Mouse (Mus musculus) heart, postnatal 0 days (tissue): ENCODE results near the gene AU040320. TPM values are rescaled to one million over a fixed set of nuclear protein-coding genes. Genes with fewer than 3 reads are reported as not detected.

Source experiments
- ATAC-seq: fragments of 200-750 bp; cut with Nextera tagmentation; 2 replicates; pipeline ENCODE4 v1.8.0; 2017; ENCODE audit warnings: low read depth, moderate number of reproducible peaks, moderate library complexity; ENCODE audit not compliant: insufficient read depth
- DNase-seq: peaks from one replicate; pipeline ENCODE4 v3.0.0-alpha.2; 2016; ENCODE audit warnings: low spot score
- H3K27ac ChIP-seq: fragments of 300-500 bp; sonication (generic); 2 replicates; pipeline ENCODE4 v1.5.1; 2014; ENCODE audit warnings: low read depth, mild to moderate bottlenecking
- H3K27me3 ChIP-seq: fragments of 300-500 bp; sonication (generic); 2 replicates; pipeline ENCODE4 v1.6.1; 2014; ENCODE audit warnings: low read length, mixed read lengths; ENCODE audit not compliant: control insufficient read depth, insufficient read depth
- H3K36me3 ChIP-seq: fragments of 300-500 bp; sonication (generic); replicated peaks from 2 replicates; pipeline ENCODE4 v1.6.1; 2014; ENCODE audit warnings: low read length, mixed read lengths; ENCODE audit not compliant: control insufficient read depth, insufficient read depth
- H3K4me1 ChIP-seq: fragments of 300-500 bp; sonication (generic); 2 replicates; pipeline ENCODE4 v1.6.1; 2014; ENCODE audit warnings: antibody characterized with exemption; ENCODE audit not compliant: control insufficient read depth, insufficient read depth
- H3K4me2 ChIP-seq: fragments of 300-500 bp; sonication (generic); 2 replicates; pipeline ENCODE4 v1.6.1; 2014; ENCODE audit warnings: low read depth, mild to moderate bottlenecking, low read length, moderate library complexity
- H3K4me3 ChIP-seq: fragments of 300-500 bp; sonication (generic); 2 replicates; pipeline ENCODE4 v1.5.1; 2014; ENCODE audit warnings: low read depth, low read length
- H3K9ac ChIP-seq: fragments of 300-500 bp; sonication (generic); replicated peaks from 2 replicates; pipeline ENCODE4 v1.6.1; 2014; ENCODE audit warnings: low read depth, low read length, mixed read lengths
- H3K9me3 ChIP-seq: fragments of 300-500 bp; sonication (generic); replicated peaks from 2 replicates; pipeline ENCODE4 v1.6.1; 2016; ENCODE audit warnings: low read length; ENCODE audit not compliant: control insufficient read depth
- CTCF ChIP-seq: IDR thresholded peaks from 2 replicates; pipeline ENCODE4 v1.5.1; 2016; ENCODE audit warnings: antibody characterized with exemption, control low read depth, low read depth
- EP300 ChIP-seq: IDR thresholded peaks from 2 replicates; pipeline ENCODE4 v1.6.1; 2016; ENCODE audit warnings: antibody characterized with exemption, low read depth
- WGBS: fragments of 180-500 bp; shearing (Covaris S2); extraction: QIAGEN DNeasy Blood & Tissue Kit; methylation state at CpG from one replicate; pipeline ENCODE4 v1.1.7; 2014; 5-methylcytosine and 5-hydroxymethylcytosine counted together
- polyA plus RNA-seq: library from polyadenylated mRNA; unstranded; fragments of >200 nt; fragmentation: Nextera tagmentation; extraction: Ambion mirVana; gene quantifications from 2 replicates; pipeline ENCODE4 v1.2.1, GENCODE M21; 2015
- total RNA-seq: library from RNA; depleted of rRNA; stranded (reverse); fragments of >200 nt; gene quantifications from 2 replicates; pipeline ENCODE4 v1.2.3, GENCODE M21; 2014; ENCODE audit warnings: low replicate concordance; rRNA removed

AU040320 gene
- total and polyA plus RNA-seq, 2 experiments from 2014 or later: 16.6 to 69.0 TPM

- Histone ChIP-seq H3K9me3 (no peaks in the 10 kb centered on the region), H3K9ac (no peak overlapping the region), H3K4me3 (no peak overlapping the region), H3K4me2 (no peak overlapping the region), H3K27me3 (no peaks in the 10 kb centered on the region), H3K27ac (no peak overlapping the region), H3K36me3 (peaks cover 54% of the 10 kb centered on the region), H3K4me1 (no peaks in the 10 kb centered on the region)
- TF ChIP-seq EP300 (no peak), CTCF (no peak)
- 87% methylated on average over 12 of the region's 12 CpGs for WGBS
- no peak for ATAC-seq
- no peak for DNase-seq
Observed at GRCm38 (mm10) chr4:126868699-126869098, 115.4 kb downstream of the AU040320 start.

GRCm38 (mm10) chr4:126872717-126873116 lies 119.4 kb downstream of the AU040320 start:
- no peak overlapping the region for H3K9ac ChIP-seq
- H3K27me3 ChIP-seq: no peaks in the 10 kb centered on the region
- 69% methylated on average over 7 of the region's 7 CpGs for WGBS
- ATAC-seq (no peak), DNase-seq (no peak)
- no peak overlapping the region for H3K4me2 ChIP-seq
- no peaks in the 10 kb centered on the region for H3K4me1 ChIP-seq
- H3K4me3 ChIP-seq: no peak overlapping the region
- peaks cover 46% of the 10 kb centered on the region for H3K36me3 ChIP-seq
- TF ChIP-seq EP300 (no peak), CTCF (no peak)
- no peaks in the 10 kb centered on the region for H3K9me3 ChIP-seq
- H3K27ac ChIP-seq: no peak overlapping the region

- no peak for TF ChIP-seq CTCF
- no peak for TF ChIP-seq EP300
- H3K27me3 ChIP-seq: no peaks in the 10 kb centered on the region
- H3K4me1 ChIP-seq: no peaks in the 10 kb centered on the region
- ATAC-seq (no peak), DNase-seq (no peak)
- H3K4me2 ChIP-seq: no peak overlapping the region
- H3K27ac ChIP-seq: no peak overlapping the region
- H3K9ac ChIP-seq: no peak overlapping the region
- no peak overlapping the region for H3K4me3 ChIP-seq
- H3K9me3 ChIP-seq: no peaks in the 10 kb centered on the region
- 81% methylated on average over 5 of the region's 5 CpGs for WGBS
- peaks cover 58% of the 10 kb centered on the region for H3K36me3 ChIP-seq
Observed at GRCm38 (mm10) chr4:126879560-126880275, 126.4 kb downstream of the AU040320 start.

GRCm38 (mm10) chr4:126883602-126884001 lies 130.3 kb downstream of the AU040320 start:
- no peaks in the 10 kb centered on the region for H3K9me3 ChIP-seq
- WGBS: 93% methylated on average over 5 of the region's 5 CpGs
- H3K27ac ChIP-seq: no peak overlapping the region
- H3K27me3 ChIP-seq: no peaks in the 10 kb centered on the region
- no peak overlapping the region for H3K9ac ChIP-seq
- H3K36me3 ChIP-seq: peaks cover 51% of the 10 kb centered on the region
- no peak overlapping the region for H3K4me2 ChIP-seq
- no peaks in the 10 kb centered on the region for H3K4me1 ChIP-seq
- no peak overlapping the region for H3K4me3 ChIP-seq
- ATAC-seq: no peak
- no peak for DNase-seq
- TF ChIP-seq EP300 (no peak), CTCF (no peak)

- Histone ChIP-seq H3K36me3 (peaks cover 51% of the 10 kb centered on the region), H3K4me1 (no peaks in the 10 kb centered on the region), H3K9me3 (no peaks in the 10 kb centered on the region), H3K27ac (no peak overlapping the region), H3K9ac (no peak overlapping the region), H3K27me3 (no peaks in the 10 kb centered on the region), H3K4me2 (no peak overlapping the region), H3K4me3 (no peak overlapping the region)
- no peak for DNase-seq
- WGBS: 55% methylated on average over 1 of the region's 1 CpGs
- TF ChIP-seq CTCF (0 out of 2 replicates have a peak, but pooled peaks have one; percentile 16), EP300 (no peak)
- no peak for ATAC-seq
Observed at GRCm38 (mm10) chr4:126885953-126886352, 132.6 kb downstream of the AU040320 start.

GRCm38 (mm10) chr4:126889879-126890278 lies 136.5 kb downstream of the AU040320 start:
- H3K9ac ChIP-seq: no peak overlapping the region
- no peak for ATAC-seq

More at GRCm38 (mm10) chr4:126889879-126890278, 136.5 kb downstream of the AU040320 start:
- TF ChIP-seq CTCF (no peak), EP300 (no peak)
- WGBS: 76% methylated on average over 8 of the region's 8 CpGs
- Histone ChIP-seq H3K4me3 (no peak overlapping the region), H3K27me3 (no peaks in the 10 kb centered on the region), H3K4me1 (no peaks in the 10 kb centered on the region), H3K27ac (no peak overlapping the region), H3K4me2 (no peak overlapping the region), H3K36me3 (peaks cover 62% of the 10 kb centered on the region), H3K9me3 (no peaks in the 10 kb centered on the region)
- no peak for DNase-seq

Other genes starting within 250 kb of the AU040320 start
- 0.31 and 1.5 TPM in 2 replicates for gene Ago4, start 220.1 kb upstream of the AU040320 start, total RNA-seq
- 0.92 and 0.93 TPM in 2 replicates for gene Ago4, start 220.1 kb upstream of the AU040320 start, polyA plus RNA-seq
- 6.9 and 12.9 TPM in 2 replicates for gene Clspn, start 196.6 kb upstream of the AU040320 start, total RNA-seq
- gene Clspn, start 196.6 kb upstream of the AU040320 start, polyA plus RNA-seq: 6.0 and 7.0 TPM in 2 replicates
- 3.4 and 5.8 TPM in 2 replicates for gene 5730409E04Rik, start 143.7 kb upstream of the AU040320 start, total RNA-seq
- gene 5730409E04Rik, start 143.7 kb upstream of the AU040320 start, polyA plus RNA-seq: 2.8 and 3.1 TPM in 2 replicates
- 232 and 263 TPM in 2 replicates for gene Psmb2, start 75.9 kb upstream of the AU040320 start, total RNA-seq
- gene Psmb2, start 75.9 kb upstream of the AU040320 start, polyA plus RNA-seq: 443 and 455 TPM in 2 replicates
- not detected in 2 replicates for gene Tfap2e, start 17.3 kb upstream of the AU040320 start, total RNA-seq
- not detected in 2 replicates for gene Tfap2e, start 17.3 kb upstream of the AU040320 start, polyA plus RNA-seq
- gene Ncdn, start 106 bp upstream of the AU040320 start, total RNA-seq: 29.0 and 36.2 TPM in 2 replicates
- 11.0 TPM in 2 replicates for gene Ncdn, start 106 bp upstream of the AU040320 start, polyA plus RNA-seq
- 8.4 and 40.9 TPM in 2 replicates for gene Zmym4, start 214.6 kb downstream of the AU040320 start, total RNA-seq
- gene Zmym4, start 214.6 kb downstream of the AU040320 start, polyA plus RNA-seq: 7.9 and 9.4 TPM in 2 replicates